Mouse (Mus musculus) layer of hippocampus, adult 18-20 months (tissue): ENCODE measurements around the gene Ermap. TPM values are rescaled to one million over a fixed set of nuclear protein-coding genes. Genes with fewer than 3 reads are reported as not detected.

Source experiments
- DNase-seq, 2 experiments: peaks; one replicate each; pipeline ENCODE4 v3.0.0; 2022; ENCODE audit warnings: low spot score in 2 of 2
- total RNA-seq, 2 experiments: library from RNA; stranded (reverse); gene quantifications; 2 replicates each; pipeline ENCODE4 v1.2.3; 2021

Ermap gene
- total RNA-seq, 2 experiments from 2014 or later = 0.27 to 0.43 TPM

DNA sequence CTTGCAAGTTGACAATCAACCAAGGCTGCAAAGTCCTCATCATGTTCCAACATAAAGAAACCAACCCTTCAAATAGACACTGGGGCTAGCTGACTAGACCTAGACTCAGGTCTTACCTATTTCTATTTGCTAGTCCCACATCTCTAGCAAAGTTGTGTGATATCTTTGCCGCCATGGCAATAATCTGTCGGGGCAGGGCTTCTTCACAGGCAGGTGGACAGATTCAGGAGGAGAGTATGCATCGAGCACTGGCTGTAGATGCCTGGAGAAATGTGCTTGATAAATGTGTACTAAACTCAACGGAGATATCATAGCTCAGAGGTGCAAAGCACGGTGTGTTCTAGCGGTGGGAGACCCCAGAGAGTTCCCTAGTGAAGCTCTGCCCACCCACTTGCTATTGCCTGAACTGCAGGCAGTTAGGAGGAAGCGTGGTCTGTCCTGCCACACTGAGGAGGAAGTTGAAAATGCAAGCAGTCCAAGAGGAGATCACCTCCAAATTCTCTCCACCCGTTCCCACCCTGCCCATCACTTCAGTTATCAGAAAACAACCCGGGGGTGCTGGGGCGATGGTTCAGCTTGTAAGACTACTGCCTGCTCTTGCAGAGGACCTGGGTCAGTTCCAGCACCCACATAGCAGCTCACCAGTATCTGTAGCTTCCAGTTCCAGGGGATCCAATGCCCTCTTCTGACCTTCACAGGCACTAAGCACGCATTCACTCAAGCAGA lies 1.6 kb downstream of the Ermap start:
- DNase-seq = no peak

DNA sequence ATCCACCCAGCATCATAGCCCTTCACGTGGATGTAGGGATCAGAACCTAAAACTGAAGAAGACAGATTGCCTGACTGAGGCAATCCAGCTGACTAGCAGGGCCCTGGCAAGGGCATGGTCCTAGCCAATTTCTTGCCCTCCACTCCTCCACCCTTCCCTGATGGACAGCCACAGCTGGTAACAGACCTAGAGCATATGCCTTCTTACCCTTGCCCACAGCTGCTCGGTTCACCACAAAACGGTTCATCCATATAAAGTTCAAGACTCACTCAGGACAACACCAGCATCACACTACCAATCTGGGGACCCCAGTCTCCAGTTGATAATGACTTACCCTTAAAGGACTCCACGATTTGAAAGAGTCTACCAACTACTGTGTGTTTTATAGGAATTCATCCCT lies 4.0 kb downstream of the Ermap start:
- no peak for DNase-seq

DNA sequence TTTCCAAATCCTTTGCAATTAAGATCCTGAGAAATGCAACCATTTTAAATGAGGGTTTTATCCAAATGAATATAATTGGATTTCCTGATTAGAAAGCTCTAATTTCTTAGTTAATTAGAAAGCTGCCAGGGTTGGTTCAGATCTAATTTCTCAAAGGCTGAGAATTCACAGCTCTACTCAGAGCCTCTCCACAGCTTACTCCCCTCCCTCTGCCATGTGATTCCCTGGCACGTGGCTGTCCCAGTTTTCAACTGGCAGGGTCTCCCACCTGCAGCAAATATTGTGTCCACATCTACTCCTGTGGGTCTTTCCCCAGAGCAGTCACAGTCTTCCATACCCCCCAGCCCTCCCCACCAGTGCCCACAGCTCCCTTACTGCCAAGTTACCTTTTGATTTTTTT lies 6.3 kb downstream of the Ermap start:
- no peak for DNase-seq

DNA sequence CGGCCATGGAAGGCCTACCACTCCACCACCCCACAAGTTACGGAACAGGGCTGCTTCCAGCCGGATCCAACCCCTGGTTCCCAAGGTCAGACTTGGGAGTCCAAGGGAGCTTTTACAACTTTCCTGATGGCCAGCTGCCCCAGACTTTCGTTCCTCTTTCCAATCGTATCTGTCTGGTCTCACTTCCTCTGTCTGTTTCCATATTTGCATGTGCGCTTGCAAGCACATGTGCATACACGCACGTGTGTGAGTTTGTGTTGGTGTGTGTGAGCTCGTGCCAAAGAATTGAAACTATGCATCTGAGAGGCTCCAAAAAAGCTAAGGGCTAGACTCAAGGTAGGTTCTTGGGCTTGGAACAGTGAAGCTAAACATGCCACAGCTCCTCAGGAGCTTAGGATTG lies 8.4 kb downstream of the Ermap start:
- no peak for DNase-seq

DNA sequence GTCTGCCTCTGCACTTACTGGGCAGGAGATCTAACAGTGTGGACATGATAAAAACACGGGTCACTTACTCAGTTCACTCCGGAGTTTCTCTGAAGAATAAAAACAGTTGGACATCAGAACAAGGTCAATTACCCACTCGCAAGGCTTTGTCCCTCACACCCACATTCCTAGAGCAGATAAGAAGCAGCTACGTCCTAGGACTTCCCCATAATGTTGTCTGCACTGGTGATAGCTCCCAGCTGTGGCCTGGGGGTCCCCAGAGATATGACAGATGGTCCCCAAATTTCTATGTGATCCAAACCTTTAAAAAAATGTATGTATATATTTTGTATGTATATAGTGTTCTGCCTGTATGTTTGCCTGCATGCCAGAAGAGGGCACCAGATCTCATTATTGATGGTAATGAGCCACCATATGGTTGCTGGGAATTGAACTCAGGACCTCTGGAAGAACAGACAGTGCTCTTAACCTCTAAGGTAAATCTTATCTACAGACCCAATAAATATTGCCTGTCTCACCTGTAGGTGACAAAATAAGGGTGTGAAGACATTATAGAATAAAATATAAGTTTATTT lies 9.6 kb downstream of the Ermap start:
- DNase-seq = no peak

DNA sequence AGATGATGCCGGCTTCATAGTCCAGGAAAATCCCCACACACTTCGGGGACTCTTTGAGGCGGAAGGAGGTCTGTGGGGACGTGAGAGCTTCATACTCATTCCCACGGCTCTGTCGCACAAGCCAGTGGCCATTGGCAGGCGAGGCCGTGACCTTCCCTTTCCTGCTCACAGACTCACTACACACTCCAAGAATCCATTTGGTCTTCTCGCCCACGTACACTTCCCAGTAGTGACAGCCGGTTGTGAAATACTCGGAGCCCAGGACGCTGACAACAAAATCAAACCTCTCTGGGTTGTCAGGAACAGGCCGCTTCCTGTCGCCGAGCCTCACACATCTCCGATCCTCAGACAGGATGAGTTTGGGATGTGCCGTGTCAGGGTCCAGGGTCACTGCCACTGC lies 11.5 kb downstream of the Ermap start:
- no peak for DNase-seq

DNA sequence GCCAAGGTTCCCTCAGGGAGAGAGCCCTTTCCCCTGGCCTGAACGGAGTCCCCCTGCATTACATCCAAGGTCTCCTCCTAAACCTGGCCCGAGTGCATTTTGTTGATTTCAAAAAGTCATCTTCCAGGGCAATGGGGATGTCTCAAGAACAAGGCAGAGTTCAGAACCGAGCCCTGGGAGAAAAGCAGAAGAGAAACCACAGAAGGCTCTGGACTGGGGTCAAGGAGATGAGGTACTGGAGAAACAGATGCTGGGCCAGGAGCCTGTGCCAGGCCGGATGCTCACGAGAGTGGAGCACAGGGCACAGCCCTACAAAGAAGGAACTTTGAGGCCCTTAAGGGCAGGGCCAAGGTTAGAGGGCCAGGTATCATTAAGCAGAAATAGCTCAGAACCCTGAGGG lies 12.1 kb downstream of the Ermap start:
- DNase-seq = no peak

DNA sequence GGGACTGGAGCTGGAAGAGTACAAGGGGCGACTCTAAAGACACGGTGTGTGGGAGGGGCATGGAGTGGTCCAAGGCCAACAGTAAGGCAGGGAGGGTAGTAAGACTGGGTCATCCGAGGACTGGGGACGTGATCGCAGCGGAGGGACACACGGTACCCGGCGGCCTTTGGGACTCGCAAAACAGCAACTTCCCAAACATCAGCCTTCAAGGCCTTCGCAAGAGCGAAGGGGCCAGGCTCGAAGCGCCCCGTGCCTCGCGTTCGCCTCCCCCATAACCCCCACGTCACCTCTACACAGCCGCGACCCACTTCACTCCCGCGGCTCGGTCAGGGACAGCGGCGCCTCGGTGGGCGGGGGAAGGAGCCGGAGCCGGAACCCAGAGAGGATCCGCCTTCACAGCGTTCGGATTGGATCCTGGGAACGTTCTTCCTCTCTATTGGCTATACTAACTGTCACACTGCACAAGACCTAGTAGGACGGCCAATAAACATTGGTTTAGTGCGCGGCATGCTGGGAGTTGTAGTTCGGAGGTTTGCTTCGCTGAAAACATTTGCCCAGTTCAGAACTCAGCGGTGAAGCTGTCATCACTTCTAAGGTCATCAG lies 15.9 kb downstream of the Ermap start, which contains the start of gene Zfp691:
Gene Zfp691 (minus strand): TSS at position 345 of the 603 bp plus-strand sequence.
- DNase-seq = peak; percentile 91 to 99

DNA sequence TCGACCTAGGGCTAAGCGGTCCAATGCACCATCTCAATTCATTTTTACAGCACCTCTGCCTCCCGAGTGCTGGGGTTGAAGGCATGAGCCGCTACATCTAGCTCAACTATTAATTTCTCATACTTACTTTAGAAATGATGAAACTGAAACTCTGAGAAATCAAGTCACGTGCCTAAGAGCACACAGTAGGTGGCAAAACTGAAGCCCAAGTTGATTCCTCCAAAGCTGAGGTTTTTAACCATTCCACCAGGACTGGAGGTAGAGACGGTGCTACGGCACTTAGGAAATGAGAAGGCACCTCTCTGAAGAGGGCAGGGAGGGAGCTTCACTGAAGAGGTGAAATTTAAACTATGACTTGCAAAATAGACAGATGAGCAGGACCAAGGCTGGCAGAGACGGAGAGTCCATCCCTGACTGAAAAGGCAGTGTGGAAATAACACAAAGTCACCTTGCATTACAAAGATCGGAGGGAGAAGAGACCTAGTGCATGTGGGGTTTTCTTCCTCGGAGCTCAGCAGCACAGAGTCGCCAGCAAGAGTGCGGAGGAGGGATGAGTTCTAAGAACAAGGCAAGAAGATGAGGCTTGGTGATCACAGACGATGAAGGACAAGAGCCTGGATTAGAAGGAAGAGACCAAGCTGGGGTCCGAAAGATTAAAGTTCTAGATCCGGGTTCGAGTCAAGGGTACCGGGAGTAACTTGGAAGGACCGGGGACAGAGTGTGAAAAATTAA lies 16.7 kb downstream of the Ermap start:
- peak in 1 of 2 experiments; percentile 26 for DNase-seq

DNA sequence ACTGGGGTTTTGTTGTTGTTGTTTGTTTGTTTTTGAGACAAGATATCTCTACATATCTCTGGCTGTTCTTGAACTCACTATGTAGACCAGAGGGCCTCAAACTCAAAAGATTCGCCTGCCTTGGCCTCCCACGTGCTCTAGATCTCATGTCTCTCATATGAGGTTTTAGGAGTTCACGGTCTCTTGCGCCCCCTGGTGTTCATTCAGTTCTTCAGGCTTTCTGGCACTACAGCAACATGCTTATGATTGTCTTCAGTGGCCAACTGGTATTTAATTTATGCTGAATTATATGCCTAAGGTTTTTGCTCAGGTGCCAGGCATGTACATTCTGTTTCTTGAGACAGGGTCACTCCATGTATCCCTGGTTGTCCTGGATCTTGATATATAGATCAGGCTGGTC lies 22.1 kb downstream of the Ermap start:
- peak; percentile 71 to 93 for DNase-seq

DNA sequence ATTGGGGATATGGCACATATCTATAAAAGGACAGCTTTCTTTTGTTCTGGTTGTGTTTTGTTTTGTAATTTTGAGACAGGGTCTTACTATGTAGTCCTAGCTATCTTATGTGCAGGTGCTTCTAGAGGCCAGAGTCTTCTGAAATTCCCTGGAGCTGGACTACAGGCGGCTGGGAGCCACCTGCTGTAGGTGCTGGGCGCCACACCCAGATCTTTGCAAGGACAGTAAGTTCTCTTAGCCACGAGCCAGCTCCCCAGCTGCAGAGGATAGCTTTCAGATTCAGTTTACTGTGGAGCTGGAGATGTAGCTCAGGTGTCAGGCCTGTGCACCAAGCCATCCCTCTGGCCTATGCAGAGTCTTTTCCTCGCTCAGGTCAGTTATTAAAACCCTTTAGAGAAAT lies 22.7 kb downstream of the Ermap start:
- no peak for DNase-seq

DNA sequence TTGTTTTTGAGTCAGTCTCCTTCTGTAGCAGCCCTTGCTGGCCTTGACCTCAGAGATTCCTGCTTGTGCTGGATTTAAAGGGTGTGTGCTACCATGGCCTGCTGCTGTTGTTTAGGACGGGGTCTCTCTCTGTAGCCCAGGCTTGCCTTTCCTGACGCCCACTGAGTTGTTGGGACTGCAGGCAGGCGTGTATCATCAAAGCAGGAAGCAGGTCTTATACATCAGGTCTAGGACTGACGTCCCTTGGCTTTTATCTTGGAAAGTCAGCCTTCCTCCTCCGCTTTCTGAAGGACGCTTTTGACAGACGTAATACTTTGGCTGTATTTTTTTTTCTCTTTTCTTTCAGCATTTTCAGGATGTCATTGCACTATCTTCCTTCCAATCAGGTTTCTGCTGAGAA lies 23.9 kb downstream of the Ermap start:
- no peak for DNase-seq

DNA sequence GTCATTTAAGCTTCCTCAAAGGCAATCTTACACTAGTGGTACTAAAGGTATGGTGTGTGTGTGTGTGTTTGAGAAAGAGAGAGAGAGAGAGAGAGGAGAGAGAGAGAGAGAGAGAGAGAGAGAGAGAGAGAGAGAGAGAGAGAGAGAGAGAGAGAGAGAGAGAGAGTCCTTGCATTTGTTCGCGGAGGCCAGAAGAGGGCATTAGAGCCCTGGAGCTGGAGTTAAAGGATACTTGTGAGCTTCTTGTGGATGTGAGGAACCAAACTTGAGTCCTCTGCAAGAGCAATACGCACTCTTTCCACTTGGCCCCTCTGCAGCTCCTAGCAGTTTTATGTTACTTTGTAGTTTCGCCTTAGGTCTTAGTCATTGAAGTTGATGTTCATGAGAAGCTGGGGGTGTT lies 26.8 kb downstream of the Ermap start:
- DNase-seq = no peak

DNA sequence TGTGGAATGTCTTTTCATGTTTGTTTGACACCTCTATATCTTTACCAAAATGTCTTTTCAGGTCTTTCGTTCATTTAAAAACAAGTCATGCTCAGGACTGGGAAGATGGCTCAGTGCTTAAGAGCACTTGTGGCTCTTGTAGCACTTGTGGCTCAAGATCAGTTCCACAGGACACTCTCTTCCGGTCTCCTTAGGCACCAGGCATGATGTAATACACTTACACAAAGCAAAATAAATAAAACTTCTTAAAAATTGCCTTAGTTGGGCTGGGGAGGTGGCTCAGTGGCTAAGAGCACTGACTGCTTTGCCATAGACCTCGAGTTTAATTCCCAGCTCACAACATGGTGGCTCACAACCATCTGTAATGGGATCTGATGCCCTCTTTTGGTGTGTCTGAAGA lies 28.5 kb downstream of the Ermap start:
- DNase-seq = no peak

DNA sequence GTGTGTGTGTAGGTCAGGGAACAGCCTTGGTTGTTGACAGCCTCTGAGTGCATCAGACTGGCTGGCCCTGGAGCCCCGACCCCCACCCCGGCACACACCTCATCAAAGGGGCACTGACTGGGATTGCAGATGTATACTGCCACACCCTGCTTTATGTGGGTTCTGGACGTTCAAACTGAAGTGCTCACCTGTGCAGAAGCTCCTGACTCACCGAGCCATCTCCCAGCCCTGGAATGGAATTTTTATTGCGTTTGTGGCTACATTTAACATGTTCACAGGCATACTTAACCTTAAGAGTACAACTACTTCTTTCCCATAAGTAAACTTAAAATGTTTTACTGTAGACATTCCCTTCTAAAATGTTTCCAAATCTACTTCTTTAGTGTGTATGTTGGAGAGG lies 31.9 kb downstream of the Ermap start:
- no peak for DNase-seq

DNA sequence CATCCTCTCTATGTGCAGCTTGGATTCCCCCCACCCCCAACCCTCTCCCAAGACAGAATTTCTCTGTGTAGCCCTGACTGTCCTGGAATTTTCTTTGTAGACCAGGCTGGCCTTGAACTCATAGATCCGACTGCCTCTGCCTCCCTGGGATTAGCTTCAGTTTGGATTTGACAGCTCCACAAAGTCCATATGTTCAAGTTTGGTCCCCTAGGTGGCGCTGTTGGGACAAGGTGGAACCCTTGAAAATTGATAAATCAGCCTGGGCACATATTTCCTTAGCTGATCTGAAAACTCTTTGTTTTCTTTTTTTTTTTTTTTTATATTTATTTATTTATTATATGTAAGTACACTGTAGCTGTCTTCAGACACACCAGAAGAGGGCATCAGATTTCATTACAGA lies 32.6 kb downstream of the Ermap start:
- DNase-seq = peak in 1 of 2 experiments; percentile 67

DNA sequence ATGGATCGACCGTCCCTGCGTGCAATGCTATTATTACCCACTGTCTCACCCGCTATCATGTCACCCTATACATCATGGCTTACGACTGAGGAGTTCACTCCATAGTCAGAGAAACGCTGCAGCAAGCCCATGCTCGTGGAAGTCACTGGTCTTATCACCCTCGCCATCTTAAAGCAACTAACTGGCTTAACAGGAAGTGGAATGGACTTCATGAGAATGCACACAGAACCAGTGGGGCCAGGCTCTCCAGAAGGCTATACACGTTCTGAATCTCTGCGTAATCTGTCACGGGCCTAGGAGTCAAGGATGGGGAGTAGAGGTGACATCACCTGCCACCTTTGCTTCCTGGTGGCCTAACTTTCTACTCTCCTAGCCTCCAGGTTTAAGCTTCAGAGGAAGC lies 41.1 kb downstream of the Ermap start:
- DNase-seq = no peak

DNA sequence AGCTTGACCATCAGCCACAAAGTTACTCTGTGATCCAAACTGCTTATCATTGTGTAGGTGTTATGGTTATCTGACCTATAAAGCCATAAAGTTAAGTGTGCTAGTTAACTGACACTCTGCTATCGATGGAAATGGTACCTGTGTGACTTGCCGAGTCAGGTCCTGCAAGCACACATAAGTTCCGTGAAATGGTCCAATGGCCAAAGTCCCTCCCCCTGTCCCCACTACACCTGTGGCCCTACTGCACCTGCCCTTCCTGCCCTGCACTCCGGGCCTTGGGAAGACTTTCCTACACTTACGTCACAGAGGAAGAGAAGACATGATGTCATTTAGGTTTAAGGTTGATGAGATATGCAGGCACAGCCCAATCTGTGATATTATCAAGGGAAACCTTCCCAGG lies 42.5 kb downstream of the Ermap start:
- DNase-seq = no peak

DNA sequence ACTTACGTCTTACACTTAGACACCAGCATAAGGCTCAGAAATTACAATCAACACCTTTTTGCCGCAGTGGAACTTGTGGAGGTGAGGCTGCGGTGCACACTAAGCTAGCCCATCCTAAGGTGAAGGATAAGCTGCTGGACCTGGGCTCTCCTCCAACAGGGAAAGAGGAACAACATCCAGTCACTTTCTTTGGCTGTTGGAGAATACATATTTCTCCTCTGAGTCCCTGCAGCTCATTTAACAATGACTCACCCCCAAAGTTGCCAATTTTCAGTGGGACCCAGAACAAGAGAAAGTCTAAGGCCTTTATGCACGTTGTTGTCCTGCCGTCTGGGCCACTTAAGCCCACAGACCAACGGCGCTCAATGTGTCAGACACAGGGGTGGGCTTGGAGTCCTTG lies 43.0 kb downstream of the Ermap start:
- DNase-seq = no peak

DNA sequence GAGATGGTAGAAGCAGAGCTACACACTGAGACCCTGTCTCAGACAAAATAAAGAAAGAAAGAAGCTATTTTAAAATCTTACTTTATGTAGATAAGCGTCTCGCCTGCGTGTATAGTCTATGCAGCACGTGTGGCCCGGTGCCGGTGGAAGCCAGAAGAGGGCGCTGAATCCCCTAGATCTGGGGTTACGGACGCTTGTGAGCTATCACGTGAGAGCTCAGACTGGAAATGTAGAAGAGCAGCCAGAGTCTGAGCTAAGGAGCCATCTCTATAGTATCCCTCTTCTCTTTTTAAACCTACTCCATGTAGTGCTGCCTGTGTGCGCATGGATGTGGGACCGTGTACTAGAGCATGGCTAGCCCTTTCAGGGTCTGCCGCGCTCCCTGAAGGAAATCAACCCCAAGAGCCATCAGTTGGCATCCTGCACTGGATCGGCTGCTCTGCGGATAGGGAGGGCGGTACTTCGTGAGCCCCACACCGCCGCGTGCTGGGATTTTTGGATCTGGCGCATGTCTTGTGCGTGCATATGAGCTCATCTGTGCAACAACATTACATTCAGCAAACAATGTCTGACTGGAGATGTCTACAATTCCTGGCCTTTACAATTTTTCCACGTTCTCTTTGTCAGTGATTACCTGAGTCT lies 47.5 kb downstream of the Ermap start:
- DNase-seq = peak in 1 of 2 experiments; percentile 63

DNA sequence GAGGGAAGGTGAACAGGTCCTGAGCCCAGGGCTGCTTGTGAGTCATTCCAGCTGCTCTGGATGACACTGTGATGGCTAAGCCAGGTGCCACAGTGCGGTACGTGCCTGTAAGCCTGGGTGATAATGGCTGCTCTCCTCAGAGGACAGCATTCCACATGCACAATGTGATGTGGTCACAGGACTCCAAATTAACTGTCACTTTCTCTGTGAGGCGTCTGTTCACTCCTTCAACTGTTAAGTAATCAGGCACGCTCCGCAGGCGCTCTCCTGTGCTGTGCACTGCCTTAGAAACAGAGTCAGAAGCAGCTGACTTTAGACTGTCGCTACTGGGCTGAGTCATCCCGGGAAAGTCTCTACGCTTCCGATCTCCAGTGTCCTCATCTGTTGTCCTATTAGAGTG lies 48.6 kb downstream of the Ermap start:
- peak in 1 of 2 experiments; percentile 27 for DNase-seq

DNA sequence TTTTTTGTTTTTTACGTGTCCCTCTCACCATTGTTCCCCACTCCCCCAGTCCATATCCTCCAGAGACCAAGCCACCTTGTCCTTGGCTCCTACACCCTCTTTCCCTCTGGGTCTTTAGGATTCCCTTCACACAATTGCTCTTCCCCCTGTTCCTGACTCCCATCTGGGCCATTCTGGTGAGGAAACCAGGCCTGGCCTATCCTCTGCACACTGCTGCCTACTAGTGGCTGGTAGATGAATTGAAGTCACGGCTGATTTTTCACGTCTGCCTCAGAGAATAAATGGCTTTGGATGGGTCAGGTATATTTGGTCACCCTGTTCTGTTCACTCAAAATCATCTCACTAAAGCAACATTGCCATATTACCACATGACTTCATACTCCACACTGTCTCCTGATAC lies 49.7 kb downstream of the Ermap start:
- peak in 1 of 2 experiments; percentile 20 for DNase-seq
